Mouse (Mus musculus) layer of hippocampus, postnatal 10 days (tissue): Measurements from ENCODE around the gene Zmpste24. TPM values are rescaled to one million over a fixed set of nuclear protein-coding genes. Genes with fewer than 3 reads are reported as not detected.

ENCODE experiments used
- DNase-seq, 2 experiments: peaks; one replicate each; pipeline ENCODE4 v3.0.0; 2021; ENCODE audit warnings: low spot score in 2 of 2
- total RNA-seq, 2 experiments: library from RNA; stranded (reverse); gene quantifications; 2 replicates each; pipeline ENCODE4 v1.2.3; 2021

Gene Zmpste24
- total RNA-seq, 2 experiments from 2014 or later: 23.3 to 24.4 TPM

DNA sequence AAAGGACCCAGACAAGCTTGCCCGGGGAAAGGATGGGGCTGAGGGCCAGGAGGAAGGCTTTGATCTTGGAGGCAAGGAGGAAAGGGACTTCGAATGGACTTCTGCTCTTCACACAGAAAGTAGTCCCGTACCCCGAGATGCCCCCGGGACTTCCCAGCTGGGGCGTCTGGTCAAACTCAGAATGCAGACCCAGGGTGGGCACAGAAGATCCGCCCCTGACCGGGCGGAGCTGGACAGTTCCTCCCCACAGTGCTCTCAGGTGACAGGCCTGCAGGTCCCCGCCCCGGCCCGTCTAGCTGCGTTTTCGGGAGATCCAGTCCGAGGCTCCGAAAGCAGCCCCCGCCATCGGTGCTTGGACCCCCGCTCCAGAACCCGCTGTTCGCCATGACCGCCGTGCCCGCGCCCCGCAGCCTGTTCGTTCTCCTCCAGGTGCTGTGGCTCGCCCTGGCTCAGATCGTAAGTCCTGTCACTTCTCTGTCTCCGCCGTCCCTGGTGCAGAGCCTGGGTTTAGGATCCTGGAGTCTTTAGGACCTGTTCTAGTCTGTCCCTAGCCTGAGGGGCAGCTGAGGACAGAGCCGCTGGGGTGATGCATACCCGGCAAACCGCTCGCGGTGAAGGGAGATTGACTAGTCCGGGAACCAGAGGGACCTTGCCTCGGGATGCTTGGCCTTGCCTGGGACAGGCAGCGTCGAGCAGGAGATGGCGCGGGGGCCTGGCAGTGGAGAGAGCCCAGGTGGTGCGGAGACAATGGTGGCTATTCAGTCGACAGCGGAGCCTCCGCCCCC, 58.5 kb downstream of the Zmpste24 start, which contains the start of gene Col9a2:
Col9a2 (plus strand) TSS at position 55 of the 785 bp plus-strand sequence.
- peak; percentile 32 to 48 for DNase-seq

DNA sequence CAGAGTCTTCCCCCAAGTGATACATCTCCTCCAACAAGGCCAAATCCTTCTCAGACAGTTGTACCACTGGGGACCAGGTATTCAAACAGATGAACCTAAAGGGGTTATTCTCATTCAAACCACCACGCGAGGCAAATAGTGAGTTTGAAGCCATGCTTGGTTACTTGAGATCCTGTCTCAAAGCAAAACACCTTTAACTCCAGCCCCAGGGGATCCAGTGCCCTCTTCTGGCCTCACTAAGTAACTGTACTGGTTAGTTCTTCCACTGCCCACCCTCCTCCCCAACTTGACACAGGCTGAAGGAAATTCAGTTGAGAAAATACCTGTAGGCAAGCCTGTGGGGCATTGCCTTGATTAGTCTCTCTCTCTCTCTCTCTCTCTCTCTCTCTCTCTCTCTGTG, 65.0 kb downstream of the Zmpste24 start:
- DNase-seq: no peak

DNA sequence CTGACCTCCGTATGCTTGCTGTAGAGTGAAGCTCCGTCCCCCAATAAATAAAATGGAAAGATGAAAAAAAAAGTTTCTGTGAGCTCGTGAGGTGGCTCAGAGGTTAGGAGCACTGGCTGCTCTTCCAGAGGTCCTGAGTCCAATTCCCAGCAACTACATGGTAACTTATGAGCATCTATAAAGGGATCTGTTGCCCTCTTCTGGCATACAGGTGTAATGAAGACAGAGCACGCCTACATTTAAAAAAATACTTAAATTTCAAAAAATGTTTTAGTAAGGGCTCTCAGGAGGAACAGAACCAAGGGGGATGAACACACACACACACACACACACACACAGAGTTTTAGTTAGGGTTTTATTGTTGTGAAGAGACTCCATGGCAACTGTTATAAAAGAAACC, 66.6 kb downstream of the Zmpste24 start:
- DNase-seq: no peak

DNA sequence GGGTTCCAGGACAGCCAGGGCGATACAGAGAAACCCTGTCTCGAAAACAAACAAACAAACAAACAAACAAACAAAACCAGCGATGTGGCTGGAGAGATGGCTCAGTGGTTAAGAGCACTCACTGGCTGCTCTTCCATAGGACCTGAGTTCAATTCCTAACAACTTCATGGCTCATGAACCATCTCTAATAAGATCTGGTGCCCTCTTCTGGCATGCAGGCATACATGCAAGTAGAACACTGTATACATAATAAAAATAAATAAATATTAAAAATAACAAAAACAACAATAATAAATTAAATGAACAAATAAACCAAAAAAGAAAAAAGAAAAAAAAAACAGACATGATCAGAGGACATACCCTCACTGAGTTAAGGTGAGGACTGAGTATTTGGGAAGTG, 68.4 kb downstream of the Zmpste24 start:
- no peak for DNase-seq

DNA sequence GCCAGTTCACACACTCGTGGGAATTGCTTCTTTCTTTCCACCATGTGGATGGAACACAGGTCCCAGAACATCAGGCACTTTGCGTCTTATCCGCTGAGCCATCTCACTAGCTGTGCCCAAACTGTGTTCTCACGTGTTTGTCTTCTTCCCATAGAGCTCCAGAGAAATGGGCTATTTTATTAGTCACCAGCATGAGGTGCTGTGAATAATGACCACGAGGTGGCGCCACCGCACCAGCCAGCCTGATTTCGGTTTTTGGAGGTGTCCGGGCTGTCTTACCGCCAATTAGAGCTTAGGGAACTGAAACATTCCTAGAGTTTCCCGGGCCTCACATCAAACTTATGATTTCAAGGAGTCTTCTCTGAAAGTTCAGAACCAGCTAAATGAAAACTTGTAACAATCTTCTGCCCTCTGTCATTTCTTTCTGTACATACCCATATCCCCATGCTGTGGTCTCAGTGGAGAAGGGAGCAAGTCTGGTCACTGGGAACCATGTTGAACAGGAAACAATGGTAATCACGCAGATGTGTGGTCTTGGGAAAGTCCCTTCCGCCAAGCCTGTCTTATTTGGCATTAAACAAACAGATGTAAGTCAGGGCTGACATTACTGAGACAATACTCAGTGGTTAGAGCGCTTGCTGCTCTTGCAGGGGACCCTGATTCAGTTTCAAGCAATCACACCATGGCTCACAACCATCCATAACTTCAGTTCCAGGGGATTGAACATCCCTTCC, 69.2 kb downstream of the Zmpste24 start:
- DNase-seq: peak; percentile 74

DNA sequence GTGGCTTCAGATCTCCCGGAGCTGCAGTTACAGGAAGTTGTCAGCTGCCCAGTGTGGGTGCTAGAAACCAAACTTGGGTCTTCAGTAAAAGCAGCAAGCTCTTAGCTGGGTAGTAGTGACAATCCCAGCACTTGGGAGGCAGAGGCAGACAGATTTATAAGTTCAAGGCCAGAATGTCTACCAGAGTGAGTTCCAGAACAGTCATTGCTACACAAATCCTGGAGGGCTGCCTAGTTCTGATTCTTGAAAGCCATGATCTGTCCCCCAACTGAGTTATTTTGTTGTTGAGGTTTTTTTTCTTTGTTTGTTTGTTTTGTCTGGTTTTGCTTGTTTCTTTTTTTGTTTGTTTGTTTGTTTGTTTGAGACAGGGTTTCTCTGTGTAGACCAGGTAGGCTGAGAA, 69.9 kb downstream of the Zmpste24 start:
- DNase-seq: no peak

DNA sequence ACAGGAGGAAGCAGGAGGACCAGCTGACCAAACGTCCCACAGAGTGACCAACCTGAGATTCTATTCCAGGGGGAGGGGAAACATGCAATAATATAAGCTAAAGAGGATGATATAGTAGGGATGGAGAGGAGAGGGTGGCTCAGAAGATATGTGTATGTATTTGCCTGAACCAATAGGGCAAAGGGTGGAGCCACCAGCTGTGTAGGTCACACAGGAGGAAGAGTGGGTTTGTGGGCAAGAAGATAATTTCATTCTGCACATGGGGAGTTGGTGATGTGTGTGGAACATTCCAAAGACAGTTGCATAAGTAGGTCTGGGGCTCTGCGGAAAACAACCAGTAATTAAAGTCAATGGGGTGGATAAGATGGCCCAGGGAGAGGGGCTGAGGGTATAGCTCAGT, 72.4 kb downstream of the Zmpste24 start:
- DNase-seq: no peak

DNA sequence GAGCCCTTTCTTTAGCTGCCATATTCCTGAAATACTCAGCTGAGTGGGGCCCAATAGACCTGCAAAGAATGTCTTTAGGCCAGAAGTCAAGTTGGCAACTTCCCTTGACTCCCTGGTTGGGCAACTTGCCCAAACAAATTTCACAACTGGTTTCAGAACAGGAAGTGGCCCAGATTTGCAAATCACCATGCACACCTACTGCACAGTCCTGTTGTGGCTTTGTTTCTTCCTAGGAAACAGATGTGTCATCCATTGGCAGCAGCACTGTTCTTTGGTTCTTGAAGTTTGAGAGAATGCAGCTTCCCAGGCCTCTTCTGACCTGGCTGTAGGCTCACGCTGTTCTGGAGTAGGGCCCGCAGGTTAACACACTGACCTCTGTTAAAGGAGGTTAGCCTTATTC, 74.1 kb downstream of the Zmpste24 start:
- no peak for DNase-seq

DNA sequence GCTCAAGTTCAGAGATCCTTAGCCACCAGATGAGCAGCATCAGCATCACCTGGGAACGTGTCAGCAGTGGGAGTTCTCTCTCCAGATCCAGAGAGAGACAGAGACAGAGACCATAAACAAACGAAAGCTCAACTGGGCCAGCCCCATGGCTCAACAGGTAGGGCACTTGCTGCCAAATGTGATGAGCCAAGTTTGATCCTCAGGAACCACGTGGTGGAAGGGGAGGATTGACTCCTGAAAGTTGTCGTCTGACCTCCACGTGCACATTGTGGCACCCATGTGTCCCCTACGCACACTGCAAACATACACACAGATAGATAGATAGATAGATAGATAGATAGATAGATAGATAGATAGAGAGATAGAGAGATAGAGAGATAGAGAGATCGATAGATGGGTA, 74.6 kb downstream of the Zmpste24 start:
- no peak for DNase-seq

DNA sequence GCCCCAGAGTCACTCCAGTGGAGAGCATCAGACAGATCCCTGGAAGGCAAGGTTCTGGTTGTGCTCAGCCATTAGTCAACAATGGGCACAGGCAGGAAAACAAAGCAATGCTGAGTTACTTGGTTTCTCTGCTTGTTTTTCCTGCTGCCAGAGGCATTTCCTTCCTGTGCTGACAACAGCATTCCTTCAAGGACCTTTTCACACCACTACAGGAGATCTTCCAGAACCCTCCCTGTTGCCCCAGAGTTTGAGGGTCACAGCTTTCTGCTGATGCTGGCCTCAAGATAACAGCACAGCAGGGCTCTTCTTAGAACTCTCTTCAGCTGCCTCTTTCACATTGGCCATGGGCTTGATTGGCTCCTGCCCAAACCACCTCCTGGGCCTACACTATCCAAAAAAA, 76.1 kb downstream of the Zmpste24 start:
- no peak for DNase-seq

DNA sequence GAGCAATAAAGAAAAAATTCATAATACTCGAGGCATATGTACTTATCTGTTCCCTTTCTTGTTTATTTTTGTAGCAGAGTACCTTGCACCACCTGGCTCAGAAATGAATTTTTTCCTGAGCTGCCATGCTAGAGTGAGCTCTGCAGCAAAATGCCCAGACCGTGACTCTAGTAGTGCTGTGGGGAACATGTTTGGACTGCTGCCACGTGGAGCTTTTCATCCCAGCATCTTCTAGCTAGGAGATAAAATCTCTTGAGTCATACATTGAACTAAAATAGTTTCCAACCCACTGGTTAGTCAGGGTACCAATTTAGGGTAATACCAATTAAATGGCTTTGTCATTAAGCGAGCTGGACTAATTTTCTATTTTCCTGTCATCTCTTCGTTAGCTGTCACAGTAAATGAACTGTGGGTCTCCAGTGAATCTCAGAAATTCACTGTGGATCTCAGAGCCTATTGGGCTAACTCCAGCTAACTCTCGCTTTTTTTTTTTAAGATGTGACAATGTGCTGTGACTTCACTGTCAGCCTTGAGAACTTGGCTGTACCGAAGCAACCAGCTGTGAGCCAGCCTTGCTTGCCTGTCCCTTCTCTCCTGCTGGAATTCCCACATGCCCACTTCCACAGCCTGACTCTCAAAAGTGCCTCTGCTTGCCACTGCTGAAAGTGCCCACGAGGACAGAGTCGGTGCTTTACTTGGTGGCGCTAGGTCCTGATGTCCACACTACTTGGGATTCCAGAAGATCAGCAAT, 77.8 kb downstream of the Zmpste24 start:
- no peak for DNase-seq

DNA sequence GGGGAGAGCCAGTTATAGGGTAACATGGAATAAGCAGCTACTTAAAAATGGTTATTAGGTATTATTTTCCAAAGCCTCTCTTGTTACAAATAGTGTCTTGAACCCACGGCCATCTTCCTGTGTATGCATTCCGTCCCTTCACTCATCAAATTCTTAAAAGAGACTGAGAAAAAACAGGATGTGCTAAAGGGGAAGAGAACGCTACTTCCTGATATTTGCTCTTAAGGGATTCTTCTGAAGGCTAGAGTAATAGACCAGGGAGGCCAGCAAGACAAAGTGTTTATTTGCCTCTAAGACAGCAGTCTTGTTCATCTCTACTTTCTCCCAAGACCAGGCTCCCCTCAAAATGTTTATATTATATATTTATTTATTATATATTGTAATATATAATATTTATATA, 79.8 kb downstream of the Zmpste24 start:
- DNase-seq: no peak

DNA sequence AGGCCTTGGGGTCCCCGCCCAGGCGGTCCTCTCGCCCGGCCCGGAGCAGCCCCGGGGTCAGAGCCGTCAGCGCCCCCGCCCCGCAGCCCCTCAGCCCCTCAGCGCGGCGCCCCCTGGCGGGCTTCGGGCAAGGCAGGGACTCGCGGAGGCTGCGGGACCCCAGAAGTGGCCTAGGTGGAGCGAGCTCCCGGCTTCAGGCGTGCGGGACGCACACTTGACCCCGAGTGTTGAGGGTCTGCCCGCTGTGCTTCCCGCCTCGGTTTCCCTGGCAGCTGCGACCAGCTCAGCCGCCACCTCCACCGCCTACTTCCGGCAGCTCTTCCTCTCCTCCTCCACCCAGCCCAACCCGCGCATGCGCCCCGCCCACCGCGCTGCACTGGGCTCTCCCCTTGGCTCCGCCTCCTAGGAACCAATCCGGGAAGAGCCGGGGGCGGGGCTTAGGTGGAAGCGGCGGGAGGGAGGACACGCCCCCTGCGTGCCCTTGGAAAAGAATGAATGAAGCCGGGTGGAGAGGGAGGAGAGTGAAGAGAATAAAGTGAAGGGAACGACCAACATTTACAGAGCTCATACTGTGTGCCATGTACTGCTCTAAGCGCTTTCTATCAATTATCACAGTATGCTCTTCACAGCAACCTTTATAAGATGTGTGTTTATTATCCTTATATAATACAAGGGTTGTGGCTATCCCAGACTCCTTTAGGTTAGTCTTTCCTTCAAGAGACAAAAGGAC, 80.9 kb downstream of the Zmpste24 start, which contains the start of gene Smap2:
Smap2 (minus strand) TSS at position 320 of the 730 bp plus-strand sequence.
- DNase-seq: peak; percentile 98 to 99

DNA sequence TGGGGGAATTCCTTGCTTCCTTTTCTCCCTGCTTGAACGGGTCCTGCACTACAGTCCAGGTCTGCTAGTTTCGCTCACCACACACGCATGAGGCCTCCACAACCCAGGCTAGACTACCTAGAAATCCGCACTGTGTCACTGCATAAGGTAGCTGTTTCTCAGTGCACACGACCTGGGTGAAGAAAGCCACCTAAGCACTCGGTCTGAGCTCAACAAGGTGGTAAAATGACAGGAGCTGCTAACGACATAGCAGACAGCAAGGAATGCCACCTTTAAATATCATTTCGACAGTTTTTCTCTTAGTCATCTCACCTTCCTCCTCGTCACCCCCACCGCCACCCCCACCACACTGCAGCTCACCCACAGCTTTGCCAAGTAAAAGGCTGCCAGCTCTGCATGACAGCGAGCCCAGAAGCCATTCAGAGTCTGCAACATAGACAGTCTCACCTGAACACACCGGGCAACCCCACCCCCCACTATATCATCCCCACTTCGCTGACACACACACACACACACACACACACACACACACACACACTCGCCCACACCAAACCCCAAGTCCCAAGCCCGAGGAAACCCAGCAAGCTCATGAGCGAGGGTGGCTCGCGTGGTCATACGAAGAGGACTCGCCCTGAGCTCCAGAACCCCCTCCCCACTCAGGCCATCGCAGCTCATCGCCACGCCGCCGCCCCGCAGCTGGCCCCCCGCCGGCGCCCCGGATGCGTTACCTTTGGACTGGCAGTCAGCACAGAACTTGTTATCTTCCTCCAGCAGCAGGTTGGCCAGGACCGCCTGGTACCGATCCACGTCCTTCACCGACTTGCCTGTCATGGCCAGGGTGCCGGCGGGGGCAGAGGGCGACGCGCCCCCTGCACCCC, 81.8 kb downstream of the Zmpste24 start:
- DNase-seq: peak in 1 of 2 experiments; percentile 58

DNA sequence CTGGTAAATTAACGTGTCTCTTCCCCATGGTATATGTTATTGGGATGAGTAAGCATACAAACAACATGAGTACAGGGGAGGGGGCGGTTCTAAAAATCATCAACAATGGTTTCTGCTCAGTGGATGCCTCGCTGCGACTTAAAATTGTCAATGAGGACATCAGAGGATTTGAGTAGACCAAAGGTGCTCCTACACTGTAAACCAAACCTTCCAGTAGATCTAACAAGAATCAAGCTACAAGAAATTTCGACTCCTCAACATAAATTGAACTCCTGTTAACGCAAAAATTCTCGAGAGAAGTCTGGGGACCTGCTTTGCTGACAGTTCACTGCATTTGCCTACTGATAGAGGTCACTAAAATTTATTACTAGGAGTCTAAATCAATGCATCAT, 82.8 kb downstream of the Zmpste24 start:
- no peak for DNase-seq

DNA sequence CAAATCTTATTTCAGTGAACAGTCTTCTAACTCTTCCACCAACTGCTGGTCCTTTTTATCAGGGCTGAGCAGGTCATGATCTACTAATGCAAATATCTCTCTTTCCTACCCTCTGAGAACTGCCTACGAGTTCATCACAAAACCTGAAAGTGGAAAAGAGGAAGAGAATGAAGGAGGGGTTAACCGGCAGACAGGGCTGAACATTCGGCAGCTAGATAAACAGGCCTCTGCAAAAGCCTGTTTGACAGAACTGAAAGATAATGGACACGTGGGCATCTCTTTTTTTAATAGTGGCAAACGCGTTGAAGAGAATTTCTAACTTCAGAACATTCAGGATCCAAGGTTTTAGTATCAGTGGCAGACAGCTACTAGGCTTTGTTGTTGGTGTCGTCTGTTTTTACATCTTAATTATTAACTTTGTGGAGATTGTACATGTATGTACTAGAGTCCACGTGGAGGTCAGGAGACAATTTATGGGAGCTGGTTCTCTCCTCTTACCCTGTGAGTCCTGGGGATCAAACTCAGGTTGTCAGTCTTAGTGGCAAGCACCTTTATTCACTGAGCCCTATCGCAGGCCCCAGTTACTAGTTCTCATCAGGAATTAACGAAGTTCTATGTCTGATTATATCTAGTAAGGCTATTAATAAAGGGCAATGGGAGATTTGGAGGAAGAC, 83.3 kb downstream of the Zmpste24 start:
- no peak for DNase-seq

DNA sequence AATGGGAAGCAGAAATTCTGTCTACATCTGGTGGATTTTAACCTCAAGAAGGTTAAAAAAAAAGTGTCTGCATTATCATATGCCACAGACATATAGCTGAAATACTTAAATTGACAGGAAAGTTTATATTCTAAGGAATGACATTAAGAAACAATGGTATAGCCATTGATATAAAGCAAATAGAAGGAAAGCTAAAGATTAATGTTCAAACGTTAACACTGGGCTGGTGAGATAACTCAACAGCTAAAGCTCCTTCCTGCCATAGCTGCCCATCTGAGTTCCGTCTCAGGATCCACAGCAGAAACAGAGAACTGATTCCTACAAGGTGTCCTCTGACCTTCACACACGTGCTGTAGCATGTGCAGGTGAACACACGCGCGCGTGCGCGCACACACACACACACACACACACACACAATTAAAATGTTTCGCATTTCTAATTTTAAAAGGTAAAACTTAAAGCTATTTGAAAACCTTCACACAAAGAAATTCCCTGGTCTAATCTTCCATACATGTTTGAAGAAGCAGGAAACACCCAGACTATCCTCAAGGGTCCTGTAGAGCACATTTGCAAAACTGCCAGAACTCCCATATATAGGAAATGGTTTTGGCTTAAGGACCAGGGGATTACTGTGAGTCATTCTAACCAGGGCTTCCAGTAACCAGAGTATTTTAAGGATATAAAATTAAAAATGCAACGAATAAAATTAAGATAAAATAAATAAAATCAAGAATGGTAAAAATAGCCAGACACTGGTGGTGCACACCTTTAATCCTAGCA, 87.1 kb downstream of the Zmpste24 start:
- DNase-seq: no peak
